Mouse (Mus musculus) liver, adult 2 months (tissue): Measurements from ENCODE around the gene Bhlhe40. TPM values are rescaled to one million over a fixed set of nuclear protein-coding genes. Genes with fewer than 3 reads are reported as not detected.

ENCODE experiments used
- DNase-seq: peaks from one replicate; pipeline ENCODE4 v3.0.0-alpha.2; 2011; ENCODE audit warnings: low read depth, low spot score; ENCODE audit errors: extremely low read depth
- H3K27ac ChIP-seq: fragments of 200-500 bp; replicated peaks from 2 replicates; pipeline ENCODE4 v1.5.1; 2012; ENCODE audit warnings: low read depth, mild to moderate bottlenecking, control low read depth, inconsistent platforms, low read length; ENCODE audit not compliant: insufficient read depth
- H3K27me3 ChIP-seq: fragments of 200-500 bp; 2 replicates; pipeline ENCODE4 v1.6.1; 2012; ENCODE audit warnings: mild to moderate bottlenecking, moderate library complexity, low read length, inconsistent platforms; ENCODE audit not compliant: control insufficient read depth, insufficient read depth
- H3K36me3 ChIP-seq: fragments of 200-500 bp; 2 replicates; pipeline ENCODE4 v1.6.1; 2012; ENCODE audit warnings: low read length, inconsistent platforms; ENCODE audit not compliant: control insufficient read depth, insufficient read depth
- H3K4me1 ChIP-seq: fragments of 200-500 bp; 2 replicates; pipeline ENCODE4 v1.6.1; 2011; ENCODE audit warnings: low read length; ENCODE audit not compliant: control insufficient read depth, insufficient read depth
- H3K4me3 ChIP-seq: fragments of 200-500 bp; 2 replicates; pipeline ENCODE4 v1.5.1; 2011; ENCODE audit warnings: low read depth, mild to moderate bottlenecking, control low read depth, low read length, moderate library complexity; ENCODE audit not compliant: insufficient read depth
- H3K79me2 ChIP-seq: fragments of 200-500 bp; 2 replicates; pipeline ENCODE4 v1.6.1; 2012; ENCODE audit warnings: inconsistent platforms, mild to moderate bottlenecking, low read length, moderate library complexity; ENCODE audit not compliant: control insufficient read depth, insufficient read depth
- H3K9ac ChIP-seq: fragments of 200-500 bp; 2 replicates; pipeline ENCODE4 v1.6.1; 2012; ENCODE audit warnings: low read depth, mild to moderate bottlenecking, control low read depth, inconsistent platforms, low read length
- CTCF ChIP-seq: fragments of 200-500 bp; IDR thresholded peaks from 2 replicates; pipeline ENCODE4 v1.5.1; 2011; ENCODE audit warnings: low read depth, low read length, control low read depth
- POLR2A ChIP-seq: fragments of 200-500 bp; IDR thresholded peaks from 2 replicates; pipeline ENCODE4 v1.6.1; 2011; ENCODE audit warnings: low read length, control low read depth; ENCODE audit not compliant: insufficient read depth; ENCODE audit errors: extremely low read depth
- WGBS: fragments of 180-500 bp; shearing (Covaris S2); methylation state at CpG from one replicate; pipeline ENCODE4 v1.1.7; 2018; 5-methylcytosine and 5-hydroxymethylcytosine counted together
- polyA plus RNA-seq: library from polyadenylated mRNA; depleted of rRNA; stranded (reverse); fragments of >200 nt; gene quantifications from 2 replicates; pipeline ENCODE4 v1.2.3, GENCODE M21; 2012
- total RNA-seq: library from RNA; depleted of rRNA; stranded (reverse); fragments of >200 nt; gene quantifications from 2 replicates; pipeline ENCODE4 v1.2.3, GENCODE M21; 2014

The Bhlhe40 gene
- total and polyA plus RNA-seq, 2 experiments, result 17.4 to 33.0 TPM

DNA sequence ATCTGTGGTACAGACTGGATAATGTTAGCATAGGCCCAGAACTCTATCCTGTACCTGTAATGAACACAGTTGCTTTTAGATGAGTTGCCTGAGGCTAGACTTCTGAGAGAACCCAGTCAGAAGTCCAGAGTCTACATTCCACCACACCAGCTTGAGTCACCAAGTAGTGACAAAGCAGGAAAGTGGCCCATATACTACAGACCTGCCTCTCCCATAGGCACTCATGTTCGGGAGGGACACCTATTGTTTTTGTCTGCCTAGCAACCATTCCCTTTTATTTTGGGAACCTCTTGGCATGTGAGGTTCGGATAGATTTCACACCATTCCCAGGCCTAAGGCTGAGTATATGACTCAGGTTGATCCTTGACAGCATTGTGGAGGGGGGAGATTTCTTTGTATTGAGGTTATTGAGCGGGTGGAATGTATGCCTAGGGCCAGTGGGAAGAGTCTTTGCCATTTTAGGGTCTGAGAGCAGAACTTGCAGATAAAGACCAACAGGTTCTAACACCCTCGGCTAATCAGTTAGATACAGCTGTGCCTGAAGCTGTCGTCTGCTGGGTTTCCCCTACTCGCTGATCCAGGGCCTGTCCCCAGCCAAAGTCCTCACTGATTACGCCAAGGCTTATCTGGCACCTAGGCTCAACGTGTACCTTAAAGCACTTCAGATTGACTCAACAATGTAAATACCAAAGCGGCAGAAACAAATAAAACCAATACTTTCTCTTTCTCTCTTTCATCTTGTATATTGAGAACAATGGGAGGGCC is 44.1 kb downstream of the Bhlhe40 start:
- Histone ChIP-seq H3K36me3 (no peaks in the 10 kb centered on the region), H3K4me3 (no peak overlapping the region), H3K9ac (no peak overlapping the region), H3K4me1 (peaks cover 3% of the 10 kb centered on the region; the same call in 1 of the 2 replicates), H3K27ac (no peak overlapping the region), H3K79me2 (no peaks in the 10 kb centered on the region), H3K27me3 (no peaks in the 10 kb centered on the region)
- DNase-seq, result peak; percentile 73
- TF ChIP-seq POLR2A (no peak), CTCF (no peak)
- 39% methylated on average over 9 of the region's 9 CpGs for WGBS

DNA sequence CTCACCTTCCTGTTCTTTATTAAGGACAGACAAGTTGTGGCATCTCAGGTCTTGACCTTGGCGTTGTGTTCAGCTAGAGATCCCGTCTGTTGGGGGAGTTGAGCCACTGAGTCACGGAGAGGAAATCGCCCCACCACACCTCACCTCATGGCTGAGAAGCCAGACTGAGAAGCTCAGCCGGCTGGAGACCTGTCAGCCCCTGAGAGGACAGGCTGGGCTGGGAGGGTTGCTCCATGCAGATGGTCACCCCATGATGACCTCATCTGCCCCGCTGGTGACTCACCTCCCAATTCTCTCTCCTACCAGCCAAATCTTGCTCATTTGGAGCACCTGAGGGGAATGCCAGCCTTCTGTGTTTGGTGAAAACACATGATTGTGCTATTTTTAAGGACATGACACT is 45.5 kb downstream of the Bhlhe40 start:
- Histone ChIP-seq H3K27me3 (no peaks in the 10 kb centered on the region), H3K4me3 (no peak overlapping the region), H3K79me2 (no peaks in the 10 kb centered on the region), H3K36me3 (no peaks in the 10 kb centered on the region), H3K27ac (no peak overlapping the region), H3K9ac (no peak overlapping the region), H3K4me1 (peaks cover 6% of the 10 kb centered on the region; the same call in 1 of the 2 replicates)
- DNase-seq, result no peak
- TF ChIP-seq POLR2A, result no peak
- no peak for TF ChIP-seq CTCF
- 68% methylated on average over 6 of the region's 6 CpGs for WGBS

- TF ChIP-seq CTCF (no peak), POLR2A (no peak)
- Histone ChIP-seq H3K79me2 (no peaks in the 10 kb centered on the region), H3K27ac (no peak overlapping the region), H3K4me1 (peaks cover 6% of the 10 kb centered on the region; the same call in 1 of the 2 replicates), H3K36me3 (no peaks in the 10 kb centered on the region), H3K9ac (no peak overlapping the region), H3K27me3 (no peaks in the 10 kb centered on the region), H3K4me3 (no peak overlapping the region)
- DNase-seq, result no peak
- WGBS, result 89% methylated on average over 8 of the region's 8 CpGs
Measured at GRCm38 (mm10) chr6:108706994-108707645, 46.7 kb downstream of the Bhlhe40 start.

DNA sequence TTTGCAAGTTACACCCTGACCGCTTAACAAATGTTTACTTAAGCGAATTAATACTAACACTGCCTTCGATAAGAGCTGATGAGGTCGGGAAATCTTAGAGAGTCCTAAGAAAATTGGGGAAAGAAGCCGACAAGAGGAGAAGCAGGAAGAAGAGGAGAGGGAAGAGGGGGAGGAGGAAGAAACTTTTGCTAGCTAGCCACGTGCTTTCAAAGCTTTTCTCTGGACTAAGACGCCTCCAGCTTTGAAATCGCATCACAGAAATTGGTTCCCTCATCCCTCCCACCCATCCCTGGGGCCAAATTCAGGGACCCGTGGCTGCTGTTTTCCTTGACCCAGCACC is 48.7 kb downstream of the Bhlhe40 start:
- H3K27ac ChIP-seq, result no peak overlapping the region
- no peaks in the 10 kb centered on the region for H3K27me3 ChIP-seq
- H3K36me3 ChIP-seq, result no peaks in the 10 kb centered on the region
- H3K79me2 ChIP-seq, result no peaks in the 10 kb centered on the region
- H3K9ac ChIP-seq, result peak overlapping the region; percentile 36; the same call in 1 of the 2 replicates
- WGBS, result 15% methylated on average over 9 of the region's 9 CpGs
- H3K4me1 ChIP-seq, result peaks cover 6% of the 10 kb centered on the region; the same call in 1 of the 2 replicates
- H3K4me3 ChIP-seq, result no peak overlapping the region
- TF ChIP-seq POLR2A, result no peak
- no peak for TF ChIP-seq CTCF
- peak; percentile 10 for DNase-seq

DNA sequence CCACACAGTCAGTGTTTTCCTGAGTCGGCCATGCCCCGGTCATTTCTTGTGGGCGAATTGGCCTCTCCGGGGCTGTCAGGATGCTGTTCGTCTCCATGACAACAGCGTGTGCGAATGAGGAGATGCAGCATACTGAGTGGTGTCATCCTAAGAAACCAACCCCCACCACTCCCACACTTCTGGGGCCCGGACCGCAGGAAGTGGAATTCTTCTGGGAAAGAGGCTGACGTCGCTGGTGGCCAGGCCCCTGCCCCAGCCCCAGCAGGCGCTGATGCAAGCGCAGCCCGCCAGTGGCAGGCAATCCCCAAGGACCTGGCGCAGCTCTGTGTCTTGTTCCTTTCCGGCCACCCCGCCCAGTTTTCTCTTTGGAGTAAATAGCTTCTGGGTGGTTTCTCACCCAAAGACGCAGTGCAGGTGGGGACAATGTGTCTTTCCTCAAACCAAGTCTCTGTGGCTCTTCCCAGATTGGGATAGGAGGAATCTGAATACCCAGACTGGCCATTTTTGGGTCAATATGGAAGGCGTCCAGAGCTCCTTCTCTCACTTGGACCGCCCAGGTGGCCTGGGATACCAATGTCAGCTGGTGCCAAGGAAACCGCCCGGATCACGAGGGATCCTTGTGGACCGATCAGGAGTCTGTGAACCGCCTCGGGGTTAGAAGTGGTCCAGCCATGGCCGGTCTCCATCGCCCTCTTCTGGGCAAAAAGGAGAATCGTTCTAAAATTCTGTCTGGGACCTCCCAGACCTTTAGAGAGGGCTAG is 49.2 kb downstream of the Bhlhe40 start:
- no peaks in the 10 kb centered on the region for H3K36me3 ChIP-seq
- peak overlapping the region; percentile 10; the same call in 1 of the 2 replicates for H3K4me3 ChIP-seq
- 1% methylated on average over 29 of the region's 29 CpGs for WGBS
- no peaks in the 10 kb centered on the region for H3K27me3 ChIP-seq
- H3K9ac ChIP-seq, result peak overlapping the region; percentile 36
- H3K27ac ChIP-seq, result peak overlapping the region; percentile 24
- H3K4me1 ChIP-seq, result peaks cover 6% of the 10 kb centered on the region; the same call in 1 of the 2 replicates
- TF ChIP-seq POLR2A (no peak), CTCF (peak; percentile 87)
- no peaks in the 10 kb centered on the region for H3K79me2 ChIP-seq
- peak; percentile 88 for DNase-seq
